Mouse (Mus musculus): Measurements from ENCODE around the gene Txnl4b.

DNA sequence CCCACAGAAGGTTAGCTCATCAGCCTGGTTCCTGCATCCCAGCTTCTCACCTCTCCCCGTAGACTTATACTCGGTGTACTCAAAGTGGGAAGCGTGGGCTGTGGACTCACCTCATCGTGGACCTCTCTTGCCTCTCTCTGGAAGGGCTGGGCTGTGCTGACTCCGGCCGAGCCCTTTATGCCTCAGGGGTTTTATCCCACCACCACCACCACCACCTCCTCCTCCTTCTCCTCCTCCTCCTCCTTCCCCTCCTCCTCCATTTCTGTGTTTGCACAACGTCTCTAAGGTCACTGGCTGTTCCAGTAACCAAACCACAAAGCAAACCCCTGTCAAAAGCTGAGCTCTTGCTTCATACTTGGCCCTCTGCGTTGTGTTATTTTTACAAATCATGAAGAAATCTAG lies 13.2 kb downstream of the Txnl4b start, which contains the start of gene Hp:
- TF ChIP-seq CTCF (IDR thresholded peaks at IDR 0.05; ENCODE audit: insufficient read depth, low read length), result no peak
- peak; percentile 80; the same call in 1 of the 2 replicates for TF ChIP-seq POLR2A (IDR thresholded peaks at IDR 0.05; ENCODE audit: borderline replicate concordance, extremely low read depth, low read depth, low read length)
